Mouse (Mus musculus): ENCODE measurements around the gene Stkld1. TPM values are rescaled to one million over a fixed set of nuclear protein-coding genes. Genes with fewer than 3 reads are reported as not detected.
"Not testable (repeated sequence)": the region's sequence is repeated elsewhere in the genome, so short reads cannot be mapped to it uniquely, and the experiment has no call there.

Gene Stkld1
- 0.33 TPM in 1 of 2 replicates, not detected in the other for polyA plus RNA-seq (2015; fragmentation: Nextera tagmentation; extraction: Ambion mirVana)

GRCm38 (mm10) chr2:26933304-26934055, at the start of gene Stkld1, which contains the start of gene Surf4:
Gene Stkld1, plus strand, starts transcription at chr2:26934047.
Gene Surf4, minus strand, starts transcription at chr2:26933928.
- no peaks in the 10 kb centered on the region for H3K27me3 ChIP-seq (replicated peaks)
- ATAC-seq, result peak; percentile 96
- peaks cover 15% of the 10 kb centered on the region for H3K36me3 ChIP-seq
- WGBS, result under 1% methylated on average over 62 of the region's 70 CpGs
- H3K4me1 ChIP-seq (replicated peaks), result peaks cover 19% of the 10 kb centered on the region
- H3K9ac ChIP-seq, result peak within 1 kb of the TSS; percentile 93
- no peaks in the 10 kb centered on the region for H3K9me3 ChIP-seq
- H3K27ac ChIP-seq, result peak within 1 kb of the TSS; percentile 94
- H3K4me3 ChIP-seq (replicated peaks), result peak within 1 kb of the TSS; percentile 81
- peak within 1 kb of the TSS; percentile 72 for H3K4me2 ChIP-seq (replicated peaks)

GRCm38 (mm10) chr2:26885541-26885940, 48.3 kb upstream of the Stkld1 start:
- not testable (repeated sequence) for H3K27me3 ChIP-seq (replicated peaks); ATAC-seq; H3K9ac ChIP-seq; H3K36me3 ChIP-seq; H3K4me3 ChIP-seq (replicated peaks); H3K27ac ChIP-seq; H3K9me3 ChIP-seq; H3K4me2 ChIP-seq (replicated peaks); H3K4me1 ChIP-seq (replicated peaks)
- 91% methylated on average over 2 of the region's 2 CpGs for WGBS

GRCm38 (mm10) chr2:26886170-26886569, 47.7 kb upstream of the Stkld1 start:
- not testable (repeated sequence) for H3K27me3 ChIP-seq (replicated peaks); H3K9me3 ChIP-seq; H3K4me3 ChIP-seq (replicated peaks); H3K4me2 ChIP-seq (replicated peaks); ATAC-seq; H3K9ac ChIP-seq; H3K4me1 ChIP-seq (replicated peaks); H3K27ac ChIP-seq
- WGBS, result 79% methylated on average over 4 of the region's 4 CpGs
- H3K36me3 ChIP-seq, result peaks cover 10% of the 10 kb centered on the region

- H3K36me3 ChIP-seq, result peaks cover 59% of the 10 kb centered on the region
- H3K9me3 ChIP-seq, result no peaks in the 10 kb centered on the region
- no peaks in the 10 kb centered on the region for H3K4me1 ChIP-seq (replicated peaks)
- H3K27me3 ChIP-seq (replicated peaks), result no peaks in the 10 kb centered on the region
- no peak overlapping the region for H3K4me3 ChIP-seq (replicated peaks)
- no peak for ATAC-seq
- WGBS, result 90% methylated on average over 4 of the region's 4 CpGs
- H3K27ac ChIP-seq, result no peak overlapping the region
- no peak overlapping the region for H3K4me2 ChIP-seq (replicated peaks)
- no peak overlapping the region for H3K9ac ChIP-seq
Observed at GRCm38 (mm10) chr2:26895898-26896297, 37.9 kb upstream of the Stkld1 start.

GRCm38 (mm10) chr2:26900731-26901130, 33.1 kb upstream of the Stkld1 start:
- Histone ChIP-seq H3K4me2 (replicated peaks) (no peak overlapping the region), H3K4me3 (replicated peaks) (no peak overlapping the region), H3K9ac (no peak overlapping the region), H3K9me3 (no peaks in the 10 kb centered on the region), H3K27ac (no peak overlapping the region), H3K36me3 (peaks cover 26% of the 10 kb centered on the region), H3K4me1 (replicated peaks) (peaks cover 13% of the 10 kb centered on the region), H3K27me3 (replicated peaks) (no peaks in the 10 kb centered on the region)
- ATAC-seq, result no peak
- WGBS, result 68% methylated on average over 1 of the region's 1 CpGs

GRCm38 (mm10) chr2:26901834-26902400, 31.9 kb upstream of the Stkld1 start:
- Histone ChIP-seq H3K9me3 (no peaks in the 10 kb centered on the region), H3K9ac (peak overlapping the region; percentile 65), H3K27ac (peak overlapping the region; percentile 85; the same call in 1 of the 2 replicates), H3K4me2 (replicated peaks) (peak overlapping the region; percentile 72), H3K4me3 (replicated peaks) (peak overlapping the region; percentile 72), H3K27me3 (replicated peaks) (no peaks in the 10 kb centered on the region), H3K36me3 (peaks cover 34% of the 10 kb centered on the region), H3K4me1 (replicated peaks) (peaks cover 13% of the 10 kb centered on the region)
- no peak for ATAC-seq
- WGBS, result 6% methylated on average over 7 of the region's 7 CpGs

GRCm38 (mm10) chr2:26902467-26903220, 31.2 kb upstream of the Stkld1 start, which contains the start of gene Surf6:
Gene Surf6, minus strand, starts transcription at chr2:26902879.
- H3K27ac ChIP-seq, result peak within 1 kb of the TSS; percentile 85
- H3K4me1 ChIP-seq (replicated peaks), result peaks cover 16% of the 10 kb centered on the region
- peak within 1 kb of the TSS; percentile 72 for H3K4me3 ChIP-seq (replicated peaks)
- H3K27me3 ChIP-seq (replicated peaks), result no peaks in the 10 kb centered on the region
- H3K9me3 ChIP-seq, result no peaks in the 10 kb centered on the region
- whole genome bisulfite sequencing, result under 1% methylated on average over 41 of the region's 41 CpGs
- peak; percentile 97 for ATAC-seq
- H3K36me3 ChIP-seq, result peaks cover 33% of the 10 kb centered on the region
- H3K9ac ChIP-seq, result peak within 1 kb of the TSS; percentile 65
- peak within 1 kb of the TSS; percentile 72 for H3K4me2 ChIP-seq (replicated peaks)

GRCm38 (mm10) chr2:26903311-26903710, 30.5 kb upstream of the Stkld1 start:
- Histone ChIP-seq H3K27me3 (replicated peaks) (no peaks in the 10 kb centered on the region), H3K9ac (peak overlapping the region; percentile 61), H3K4me1 (replicated peaks) (peaks cover 19% of the 10 kb centered on the region), H3K9me3 (no peaks in the 10 kb centered on the region), H3K36me3 (peaks cover 33% of the 10 kb centered on the region), H3K4me3 (replicated peaks) (peak overlapping the region; percentile 72), H3K4me2 (replicated peaks) (peak overlapping the region; percentile 72), H3K27ac (peak overlapping the region; percentile 85)
- 10% methylated on average over 7 of the region's 7 CpGs for WGBS
- no peak for ATAC-seq

GRCm38 (mm10) chr2:26905936-26906335, 27.9 kb upstream of the Stkld1 start:
- Histone ChIP-seq H3K27ac (no peak overlapping the region), H3K4me1 (replicated peaks) (peaks cover 26% of the 10 kb centered on the region), H3K9ac (no peak overlapping the region), H3K27me3 (replicated peaks) (no peaks in the 10 kb centered on the region), H3K4me2 (replicated peaks) (no peak overlapping the region), H3K36me3 (peaks cover 19% of the 10 kb centered on the region; the same call in 1 of the 2 replicates), H3K4me3 (replicated peaks) (no peak overlapping the region), H3K9me3 (no peaks in the 10 kb centered on the region)
- no peak for ATAC-seq
- 94% methylated on average over 2 of the region's 2 CpGs for WGBS

- peaks cover 26% of the 10 kb centered on the region for H3K4me1 ChIP-seq (replicated peaks)
- no peak overlapping the region for H3K9ac ChIP-seq
- H3K36me3 ChIP-seq, result peaks cover 19% of the 10 kb centered on the region; the same call in 1 of the 2 replicates
- no peak overlapping the region for H3K27ac ChIP-seq
- H3K4me2 ChIP-seq (replicated peaks), result no peak overlapping the region
- no peak overlapping the region for H3K4me3 ChIP-seq (replicated peaks)
- H3K27me3 ChIP-seq (replicated peaks), result no peaks in the 10 kb centered on the region
- WGBS, result 93% methylated on average over 3 of the region's 3 CpGs
- ATAC-seq, result no peak
- H3K9me3 ChIP-seq, result no peaks in the 10 kb centered on the region
Observed at GRCm38 (mm10) chr2:26906431-26906830, 27.4 kb upstream of the Stkld1 start.

- peaks cover 19% of the 10 kb centered on the region; the same call in 1 of the 2 replicates for H3K36me3 ChIP-seq
- H3K4me1 ChIP-seq (replicated peaks), result peaks cover 27% of the 10 kb centered on the region
- H3K4me2 ChIP-seq (replicated peaks), result no peak overlapping the region
- 62% methylated on average over 4 of the region's 4 CpGs for WGBS
- H3K9me3 ChIP-seq, result no peaks in the 10 kb centered on the region
- no peaks in the 10 kb centered on the region for H3K27me3 ChIP-seq (replicated peaks)
- H3K27ac ChIP-seq, result no peak overlapping the region
- no peak overlapping the region for H3K4me3 ChIP-seq (replicated peaks)
- H3K9ac ChIP-seq, result no peak overlapping the region
- ATAC-seq, result no peak
Observed at GRCm38 (mm10) chr2:26907109-26907508, 26.7 kb upstream of the Stkld1 start.

Data from intestine, embryonic 15.5 days (tissue).